In genomic region chr15:102544801-102545200, GRCm38 (mm10) we compare ENCODE assay signal across 26 mouse cellular contexts. TPM values are rescaled to one million over a fixed set of nuclear protein-coding genes. Genes with fewer than 3 reads are reported as not detected.
A peak's percentile ranks its signal among the peaks of the same experiment; 100 is the strongest.
DNase-seq lines count a peak whose midpoint lies in the region; ATAC-seq and TF ChIP-seq lines count a peak whose summit lies in the region.
"Had no signal": no experiment of that assay in that cellular context is flagged by ENCODE, and none has a peak within 500 bp of the region (broad histone marks: within the 10 kb centered on the region; RNA-seq: fewer than 3 reads in every experiment).

No protein-coding gene starts in this region.

- H3K4me2 ChIP-seq in forebrain, embryonic 15.5 days (replicated peaks), result no peak overlapping the region
- no peak overlapping the region for H3K4me2 ChIP-seq in forebrain, embryonic 12.5 days
- H3K4me2 ChIP-seq in midbrain, embryonic 11.5 days, result no peak overlapping the region
- H3K4me2 ChIP-seq in midbrain, embryonic 15.5 days, result no peak overlapping the region
- H3K4me2 ChIP-seq: heart, embryonic 11.5 days; hindbrain, embryonic 13.5 days; midbrain, embryonic 12.5 days had no signal

- no peaks in the 10 kb centered on the region for H3K9me3 ChIP-seq in forebrain, embryonic 15.5 days
- H3K9me3 ChIP-seq in forebrain, embryonic 12.5 days, result no peaks in the 10 kb centered on the region
- no peaks in the 10 kb centered on the region for H3K9me3 ChIP-seq in midbrain, embryonic 11.5 days (ENCODE audit: control insufficient read depth, low read length)
- no peaks in the 10 kb centered on the region for H3K9me3 ChIP-seq in midbrain, embryonic 15.5 days
- H3K9me3 ChIP-seq: G1E; hindbrain, embryonic 13.5 days; midbrain, embryonic 12.5 days had no signal

- H3K27ac ChIP-seq in forebrain, embryonic 15.5 days (replicated peaks), result peak overlapping the region; percentile 51
- no peak overlapping the region for H3K27ac ChIP-seq in forebrain, embryonic 12.5 days
- H3K27ac ChIP-seq in midbrain, embryonic 11.5 days (ENCODE audit: low read depth, low read length), result no peak overlapping the region
- H3K27ac ChIP-seq in midbrain, embryonic 15.5 days, result no peak overlapping the region
- peak overlapping the region; percentile 56 for H3K27ac ChIP-seq in layer of hippocampus, adult 2 months
- H3K27ac ChIP-seq: hindbrain, embryonic 13.5 days; midbrain, embryonic 12.5 days had no signal

- peaks cover 49% of the 10 kb centered on the region for H3K36me3 ChIP-seq in forebrain, embryonic 15.5 days
- peaks cover 46% of the 10 kb centered on the region for H3K36me3 ChIP-seq in forebrain, embryonic 12.5 days (replicated peaks)
- H3K36me3 ChIP-seq in midbrain, embryonic 11.5 days (ENCODE audit: control insufficient read depth, insufficient read depth, low read length), result peaks cover 5% of the 10 kb centered on the region; the same call in 1 of the 2 replicates
- peaks cover 19% of the 10 kb centered on the region; the same call in 1 of the 2 replicates for H3K36me3 ChIP-seq in midbrain, embryonic 15.5 days (replicated peaks)

- no peak for TF ChIP-seq CTCF in layer of hippocampus, adult 2 months (conservative IDR thresholded peaks at IDR 0.05)

- H3K4me1 ChIP-seq in forebrain, embryonic 15.5 days, result peaks cover 15% of the 10 kb centered on the region
- no peaks in the 10 kb centered on the region for H3K4me1 ChIP-seq in forebrain, embryonic 12.5 days
- no peaks in the 10 kb centered on the region for H3K4me1 ChIP-seq in midbrain, embryonic 11.5 days (ENCODE audit: control insufficient read depth, insufficient read depth, low read length)
- H3K4me1 ChIP-seq in midbrain, embryonic 15.5 days, result peaks cover 7% of the 10 kb centered on the region; the same call in 1 of the 2 replicates
- H3K4me1 ChIP-seq: midbrain, embryonic 12.5 days had no signal

- H3K9ac ChIP-seq in forebrain, embryonic 15.5 days (replicated peaks), result no peak overlapping the region
- no peak overlapping the region for H3K9ac ChIP-seq in forebrain, embryonic 12.5 days
- H3K9ac ChIP-seq in midbrain, embryonic 11.5 days (ENCODE audit: low read length), result no peak overlapping the region
- no peak overlapping the region for H3K9ac ChIP-seq in midbrain, embryonic 15.5 days
- H3K9ac ChIP-seq: forebrain, postnatal 0 days; hindbrain, embryonic 13.5 days; midbrain, embryonic 12.5 days had no signal

- 72% methylated on average over 4 of the region's 4 CpGs for WGBS in forebrain, embryonic 15.5 days
- 89% methylated on average over 4 of the region's 4 CpGs for WGBS in forebrain, embryonic 12.5 days
- 89% methylated on average over 4 of the region's 4 CpGs for WGBS in midbrain, embryonic 11.5 days
- 91% methylated on average over 4 of the region's 4 CpGs for WGBS in midbrain, embryonic 15.5 days

- no peaks in the 10 kb centered on the region for H3K27me3 ChIP-seq in forebrain, embryonic 15.5 days
- no peaks in the 10 kb centered on the region for H3K27me3 ChIP-seq in forebrain, embryonic 12.5 days
- no peaks in the 10 kb centered on the region for H3K27me3 ChIP-seq in midbrain, embryonic 11.5 days (ENCODE audit: control insufficient read depth, insufficient read depth, low read length)
- H3K27me3 ChIP-seq in midbrain, embryonic 15.5 days (replicated peaks), result no peaks in the 10 kb centered on the region
- H3K27me3 ChIP-seq: hindbrain, embryonic 13.5 days; midbrain, embryonic 12.5 days had no signal

- peak; percentile 12 for DNase-seq in midbrain, embryonic 11.5 days (ENCODE audit: low spot score, missing footprints)
- peak; percentile 93 for DNase-seq in cerebellum, adult 8-10 months
- DNase-seq in layer of hippocampus, adult 2 months (ENCODE audit: low spot score in 2 of 2), result peak in 1 of 2 experiments; percentile 39
- no peak for DNase-seq in thymus, postnatal 14 days
- DNase-seq: forebrain, postnatal 0 days; heart, postnatal 14 days; kidney, postnatal 36 days; liver had no signal

- no peak for ATAC-seq in forebrain, embryonic 15.5 days (replicated peaks)
- no peak for ATAC-seq in forebrain, embryonic 12.5 days (ENCODE audit: low FRiP score)
- no peak for ATAC-seq in midbrain, embryonic 11.5 days (ENCODE audit: low FRiP score)
- ATAC-seq in midbrain, embryonic 15.5 days (replicated peaks), result no peak
- no peak for ATAC-seq in frontal cortex, adult (ENCODE audit: low TSS enrichment)
- ATAC-seq: forebrain, postnatal 0 days; lung, postnatal 0 days had no signal

- no peak overlapping the region for H3K4me3 ChIP-seq in forebrain, embryonic 15.5 days
- no peak overlapping the region for H3K4me3 ChIP-seq in forebrain, embryonic 12.5 days (replicated peaks)
- H3K4me3 ChIP-seq in midbrain, embryonic 11.5 days (ENCODE audit: low read depth, low read length), result no peak overlapping the region
- H3K4me3 ChIP-seq in midbrain, embryonic 15.5 days, result no peak overlapping the region
- H3K4me3 ChIP-seq in layer of hippocampus, adult 2 months, result no peak overlapping the region
- H3K4me3 ChIP-seq: hindbrain, embryonic 13.5 days; midbrain, embryonic 12.5 days; myocyte had no signal

RNA-seq across cellular contexts. Expression of gene Npff, which starts 20.1 kb away (rescaled TPM):
- 2.4 and 2.5 TPM in 2 replicates for polyA plus RNA-seq in forebrain, embryonic 15.5 days (2015; fragmentation: Nextera tagmentation; extraction: Ambion mirVana)
- 2.7 and 2.9 TPM in 2 replicates for polyA plus RNA-seq in forebrain, embryonic 12.5 days (2016; fragmentation: Nextera tagmentation; extraction: Ambion mirVana)
- 0.98 and 1.9 TPM in 2 replicates for polyA plus RNA-seq in midbrain, embryonic 11.5 days (2014; fragmentation: Nextera tagmentation; extraction: Ambion mirVana)
- 1.8 and 2.4 TPM in 2 replicates for polyA plus RNA-seq in midbrain, embryonic 15.5 days (2015; fragmentation: Nextera tagmentation; extraction: Ambion mirVana)
- 1 to 10 TPM; 5.5 TPM for total RNA-seq in layer of hippocampus, adult 2 months (2021)

RNA-seq across cellular contexts. Expression of gene Tarbp2, which starts 26.8 kb away (rescaled TPM):
- 102 and 103 TPM in 2 replicates for polyA plus RNA-seq in forebrain, embryonic 15.5 days (2015; fragmentation: Nextera tagmentation; extraction: Ambion mirVana)
- 91.9 and 93.5 TPM in 2 replicates for polyA plus RNA-seq in forebrain, embryonic 12.5 days (2016; fragmentation: Nextera tagmentation; extraction: Ambion mirVana)
- 91.2 and 96.6 TPM in 2 replicates for polyA plus RNA-seq in midbrain, embryonic 11.5 days (2014; fragmentation: Nextera tagmentation; extraction: Ambion mirVana)
- polyA plus RNA-seq in midbrain, embryonic 15.5 days (2015; fragmentation: Nextera tagmentation; extraction: Ambion mirVana), result 104 and 108 TPM in 2 replicates
- total RNA-seq in layer of hippocampus, adult 2 months (2021), result 10 to 100 TPM; 36.2 to 37.7 TPM

RNA-seq across cellular contexts. Expression of gene Map3k12, which starts 27.9 kb away (rescaled TPM):
- 55.3 and 55.9 TPM in 2 replicates for polyA plus RNA-seq in forebrain, embryonic 15.5 days (2015; fragmentation: Nextera tagmentation; extraction: Ambion mirVana)
- polyA plus RNA-seq in forebrain, embryonic 12.5 days (2016; fragmentation: Nextera tagmentation; extraction: Ambion mirVana), result 39.4 and 40.1 TPM in 2 replicates
- 16.4 and 19.7 TPM in 2 replicates for polyA plus RNA-seq in midbrain, embryonic 11.5 days (2014; fragmentation: Nextera tagmentation; extraction: Ambion mirVana)
- polyA plus RNA-seq in midbrain, embryonic 15.5 days (2015; fragmentation: Nextera tagmentation; extraction: Ambion mirVana), result 62.2 and 63.6 TPM in 2 replicates
- 10 to 100 TPM; 95.0 to 99.9 TPM for total RNA-seq in layer of hippocampus, adult 2 months (2021)

RNA-seq across cellular contexts. Expression of gene Gm10337, which starts 41.3 kb away (rescaled TPM):
- 6.0 and 6.1 TPM in 2 replicates for polyA plus RNA-seq in forebrain, embryonic 15.5 days (2015; fragmentation: Nextera tagmentation; extraction: Ambion mirVana)
- 3.9 and 7.9 TPM in 2 replicates for polyA plus RNA-seq in forebrain, embryonic 12.5 days (2016; fragmentation: Nextera tagmentation; extraction: Ambion mirVana)
- polyA plus RNA-seq in midbrain, embryonic 11.5 days (2014; fragmentation: Nextera tagmentation; extraction: Ambion mirVana), result 6.7 TPM in 1 of 2 replicates, not detected in the other
- polyA plus RNA-seq in midbrain, embryonic 15.5 days (2015; fragmentation: Nextera tagmentation; extraction: Ambion mirVana), result 13.8 and 16.1 TPM in 2 replicates
- not detected for total RNA-seq in layer of hippocampus, adult 2 months (2021)
- total RNA-seq: forebrain, postnatal 0 days; G1E; gastrocnemius, adult 18-20 months; heart, postnatal 14 days; left cerebral cortex, postnatal 36 days had no signal
- polyA plus RNA-seq: G1E; gonadal fat pad, adult 2 months; kidney, embryonic 14.5 days; liver, embryonic 16.5 days; lung, postnatal 0 days; myocyte; neural tube, embryonic 14.5 days; testis, adult 2 months; urinary bladder, adult 2 months had no signal

Comparison
In these comparisons a context has a peak if more than half of its experiments do, and no peak if none do; other contexts are left out.
1. H3K27ac ChIP-seq: peak in forebrain, embryonic 15.5 days (single experiment) and layer of hippocampus, adult 2 months (single experiment); none in forebrain, embryonic 12.5 days (single experiment), midbrain, embryonic 11.5 days (single experiment) and midbrain, embryonic 15.5 days (single experiment).